Mouse (Mus musculus): ENCODE data around the gene Muc4.

Gene Muc4

GRCm38 (mm10) chr16:32735586-32735985, at the start of gene Muc4:
TSS of gene Muc4 (plus strand) at chr16:32735886.
- no peak for DNase-seq

DNA sequence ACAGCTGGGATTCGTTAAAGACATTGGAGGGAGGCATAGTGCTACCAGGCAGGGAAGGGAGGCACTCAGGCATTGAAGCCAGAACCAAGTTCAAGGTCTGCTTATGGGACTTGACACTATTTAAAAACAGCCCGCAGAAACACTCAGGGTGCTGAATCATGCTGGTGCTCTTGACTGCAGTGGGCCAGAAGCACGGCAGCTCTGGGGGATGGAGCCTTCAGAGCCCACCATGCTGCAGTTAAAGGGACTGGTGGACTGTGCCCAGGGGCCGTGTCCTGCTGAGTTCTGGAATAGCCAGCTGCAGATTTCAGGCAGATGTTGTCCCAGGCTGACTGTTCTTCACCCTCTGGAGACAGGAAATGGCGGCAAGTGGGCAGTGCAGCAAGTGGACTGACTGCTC, 49.7 kb upstream of the Muc4 start:
- no peak for DNase-seq

GRCm38 (mm10) chr16:32687221-32687620, 48.5 kb upstream of the Muc4 start:
- no peak for DNase-seq

- DNase-seq, result no peak
Measured at GRCm38 (mm10) chr16:32688770-32689169, 46.9 kb upstream of the Muc4 start.

DNA sequence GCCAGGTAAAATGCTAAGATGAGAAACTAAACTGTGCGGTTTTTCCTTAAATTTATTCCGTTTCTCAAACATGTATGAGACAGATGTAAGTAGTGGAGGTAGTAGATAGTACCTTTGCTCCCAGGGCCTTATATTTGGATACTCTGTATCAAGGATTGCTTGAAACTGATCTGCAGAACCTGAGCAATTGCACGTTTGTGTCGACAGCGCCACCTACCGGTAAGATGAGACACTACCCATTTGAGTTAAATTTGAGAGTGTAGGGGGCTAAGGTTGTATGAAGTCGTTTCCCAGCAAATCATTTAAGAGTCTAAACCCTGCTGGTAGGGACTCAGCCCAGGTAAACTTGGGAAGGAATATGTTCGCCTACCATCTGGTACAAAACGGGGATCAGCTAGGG, 46.2 kb upstream of the Muc4 start:
- peak; percentile 82 for DNase-seq

- DNase-seq, result peak; percentile 65
Measured at GRCm38 (mm10) chr16:32696841-32697464, 38.7 kb upstream of the Muc4 start.

DNA sequence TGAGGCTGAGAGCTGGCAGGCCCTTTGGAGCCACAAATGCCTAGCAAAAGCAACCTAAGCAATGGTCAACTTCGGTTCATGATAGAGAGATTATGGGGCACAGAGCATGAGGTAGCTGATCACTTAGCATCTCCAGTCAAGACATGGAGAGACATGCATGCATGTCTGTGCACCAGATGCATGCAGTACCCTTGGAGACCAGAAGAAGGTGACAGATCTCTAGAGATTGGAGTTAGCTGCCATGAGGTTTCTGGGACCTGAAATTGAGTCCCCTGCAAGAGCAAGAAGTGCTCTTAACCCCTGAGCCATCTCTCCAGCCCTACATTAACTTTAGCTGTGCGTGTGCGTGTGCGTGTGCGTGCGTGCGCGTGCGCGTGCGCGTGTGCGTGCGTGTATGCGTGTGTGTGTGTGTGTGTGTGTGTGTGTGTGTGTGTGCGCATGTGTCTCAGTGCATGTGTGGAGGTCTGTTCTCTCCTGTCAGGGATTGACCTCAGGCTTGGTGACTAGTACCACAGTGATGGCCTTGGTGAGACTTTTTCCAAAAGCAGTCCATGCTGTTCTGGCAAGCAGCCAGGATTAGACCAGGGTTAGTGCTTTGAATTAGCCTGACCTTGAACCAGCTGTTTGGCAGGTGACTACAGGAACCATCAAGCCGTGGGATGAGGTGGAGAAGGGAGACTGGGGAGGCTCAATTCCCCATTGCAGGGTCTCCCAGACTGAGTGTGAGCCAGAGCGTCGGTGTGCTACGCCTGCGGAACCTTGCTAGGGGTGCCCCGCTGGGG, 37.8 kb upstream of the Muc4 start:
- DNase-seq, result no peak

DNA sequence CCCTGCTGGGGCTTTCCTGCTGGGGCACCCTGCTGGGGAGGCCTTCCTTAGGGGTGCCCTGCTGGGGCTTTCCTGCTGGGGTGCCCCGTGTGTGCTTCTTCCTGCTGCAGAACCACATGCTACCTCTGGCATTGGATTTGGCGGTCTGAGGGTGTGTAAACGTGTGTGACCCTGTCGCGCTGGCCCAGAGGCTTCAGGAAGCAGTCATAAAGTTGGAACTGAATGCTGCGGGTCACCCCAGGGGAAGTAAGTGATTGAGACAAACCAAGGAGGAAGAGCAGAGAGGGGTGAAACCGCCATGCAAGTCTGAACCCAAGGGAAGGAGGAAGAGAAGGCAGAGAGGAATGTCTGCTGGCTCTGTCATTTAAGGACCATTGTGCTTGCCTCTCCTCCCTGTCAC, 37.1 kb upstream of the Muc4 start:
- no peak for DNase-seq

DNA sequence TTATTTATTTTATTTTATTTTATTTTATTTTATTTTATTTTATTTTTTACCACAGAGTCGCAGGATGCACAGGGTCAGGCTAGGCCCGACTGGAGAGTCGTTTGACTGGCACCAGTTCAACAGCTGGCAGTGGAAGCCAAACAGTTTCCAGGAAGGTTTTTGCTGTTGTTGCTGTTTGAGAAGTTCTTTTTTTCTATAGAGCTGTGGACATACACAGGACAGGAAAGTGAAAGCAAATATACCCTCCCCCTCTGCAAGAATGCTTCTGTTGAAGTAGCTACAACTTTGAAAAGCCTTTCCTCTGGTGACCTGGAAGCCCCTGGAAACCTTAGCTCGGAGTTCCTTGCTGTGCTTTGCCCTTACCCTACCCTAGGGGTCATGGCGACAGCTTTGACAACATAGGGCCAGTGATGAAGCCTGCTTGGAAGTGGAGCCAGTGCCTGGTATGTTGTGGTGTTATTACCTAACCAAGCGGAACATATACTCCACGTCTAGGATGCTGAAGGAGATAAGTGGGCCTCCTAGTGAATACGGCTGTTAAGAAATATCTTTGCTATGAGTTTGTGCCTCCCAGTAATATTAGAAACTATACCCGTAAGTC, 32.3 kb upstream of the Muc4 start:
- no peak for DNase-seq

- DNase-seq, result no peak
Measured at GRCm38 (mm10) chr16:32705606-32706005, 30.1 kb upstream of the Muc4 start.

- DNase-seq, result no peak
Measured at GRCm38 (mm10) chr16:32707111-32707823, 28.4 kb upstream of the Muc4 start.

DNA sequence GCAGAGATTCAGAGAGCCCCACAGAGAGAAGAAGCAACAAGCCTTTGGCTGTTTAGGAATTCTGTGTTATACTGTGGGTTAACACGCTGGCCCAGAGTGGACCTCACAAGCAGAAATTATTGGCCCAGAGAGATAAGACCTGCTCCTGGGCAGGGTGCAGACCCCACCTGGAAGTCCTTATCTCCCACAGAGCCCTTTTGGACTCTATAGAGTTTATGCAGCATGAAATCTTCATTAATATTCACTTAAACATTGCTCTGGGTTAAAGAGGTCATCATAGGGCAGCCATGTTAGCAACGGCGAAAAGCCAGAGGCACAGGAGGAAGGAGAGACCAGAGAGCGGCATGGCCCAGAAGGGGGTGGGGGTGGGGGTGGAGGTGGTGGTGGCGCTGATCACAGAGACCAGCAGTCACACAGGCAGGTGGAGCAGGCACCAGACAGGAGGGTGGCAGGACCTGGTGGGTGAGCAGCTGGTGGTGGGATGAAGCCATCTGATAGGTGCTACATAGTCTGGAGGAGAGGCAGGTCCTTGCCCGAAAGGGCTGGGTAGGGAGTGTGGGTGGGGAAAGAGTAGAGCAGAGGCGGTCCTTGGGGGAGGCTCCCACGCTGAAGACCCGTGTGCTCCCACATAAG, 27.7 kb upstream of the Muc4 start:
- DNase-seq, result no peak

DNA sequence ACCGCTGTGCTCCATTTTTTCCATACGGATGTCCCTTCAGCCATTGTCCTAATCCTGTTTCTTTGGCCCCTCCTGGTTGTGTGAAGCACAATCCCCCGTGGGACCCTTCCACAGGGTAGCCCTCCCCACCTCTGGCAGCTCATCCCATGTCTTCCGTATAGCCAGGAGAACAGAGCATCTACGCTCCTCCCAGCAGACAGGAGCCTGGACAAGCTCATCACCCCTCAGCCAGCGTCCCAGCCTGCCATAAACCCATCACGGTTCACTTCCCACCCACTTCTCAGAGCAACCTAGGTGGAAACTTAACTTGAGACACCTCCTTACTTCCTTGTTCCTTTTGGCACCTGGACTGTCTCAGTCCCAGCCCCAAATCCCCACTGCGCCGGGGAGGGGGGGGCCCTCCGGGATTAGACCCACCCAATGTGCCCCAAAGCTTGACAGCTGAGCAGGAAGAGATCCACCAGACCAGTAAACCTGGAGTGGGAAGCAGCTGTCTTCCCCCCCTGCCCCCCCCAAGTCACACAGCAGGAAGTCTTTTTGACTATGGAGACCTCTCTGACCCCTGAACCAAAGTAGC, 27.1 kb upstream of the Muc4 start:
- DNase-seq, result no peak

GRCm38 (mm10) chr16:32709116-32709515, 26.6 kb upstream of the Muc4 start:
- no peak for DNase-seq

- no peak for DNase-seq
Measured at GRCm38 (mm10) chr16:32710426-32711070, 25.1 kb upstream of the Muc4 start.

- DNase-seq, result no peak
Measured at GRCm38 (mm10) chr16:32712202-32712601, 23.5 kb upstream of the Muc4 start.

DNA sequence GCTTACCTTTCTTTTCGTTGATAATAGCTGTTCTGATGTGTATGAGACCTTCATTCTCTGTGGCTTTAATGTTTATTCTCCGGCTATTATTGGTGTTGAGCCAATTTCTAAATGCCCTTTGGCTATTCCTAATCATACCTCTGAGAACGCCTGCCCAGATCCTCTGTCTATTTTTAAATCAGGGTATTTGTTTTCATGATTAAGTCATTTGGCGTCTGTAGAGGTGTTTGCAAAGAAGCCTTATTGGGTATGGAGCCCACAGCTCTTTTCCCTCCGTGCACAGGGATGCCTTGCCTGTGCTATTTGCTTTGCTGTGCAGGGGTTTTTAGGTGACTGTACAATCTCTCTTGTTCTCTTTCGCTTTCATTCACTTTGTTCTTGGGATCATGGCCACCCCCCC, 22.1 kb upstream of the Muc4 start:
- DNase-seq, result no peak

DNA sequence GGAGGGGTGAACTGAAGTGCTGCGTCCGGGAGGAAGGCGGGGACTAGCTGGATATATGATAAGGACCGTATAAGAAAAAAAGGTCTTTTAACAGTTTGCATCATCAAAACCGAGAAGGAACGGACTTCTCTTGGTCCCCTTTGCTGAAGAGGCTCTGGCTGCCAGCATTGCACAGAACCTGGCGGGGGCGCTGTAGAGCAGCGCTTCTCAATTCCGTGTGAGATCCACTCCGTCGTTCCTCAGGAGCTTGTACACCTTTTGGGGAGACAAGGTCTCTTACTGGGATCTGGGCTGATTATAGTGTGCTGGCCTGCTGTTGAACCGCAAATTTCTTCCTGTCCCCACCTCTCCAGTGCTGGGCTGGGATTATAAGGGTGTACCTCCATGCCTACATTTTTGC, 20.3 kb upstream of the Muc4 start:
- peak; percentile 67 for DNase-seq

GRCm38 (mm10) chr16:32723163-32723562, 12.5 kb upstream of the Muc4 start:
- DNase-seq, result no peak

DNA sequence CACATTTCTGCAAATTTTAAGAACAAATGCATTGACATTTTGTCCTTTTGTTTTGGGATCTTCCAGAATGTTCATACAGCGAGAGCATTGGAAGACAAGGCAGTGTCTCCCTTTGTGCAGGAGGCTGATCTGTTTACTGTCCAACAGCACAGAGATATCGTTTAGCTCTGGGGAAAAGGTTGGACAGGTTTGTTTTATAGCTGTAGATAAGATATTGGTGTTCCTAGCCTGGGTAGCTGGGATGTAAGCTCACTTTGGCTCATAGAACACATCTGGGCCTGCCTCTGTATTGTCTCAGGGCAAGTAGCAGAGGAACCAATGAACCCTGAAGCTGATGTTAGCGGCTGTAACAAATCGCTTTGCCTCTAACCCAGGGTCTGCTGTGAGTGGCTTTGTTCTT, 11.9 kb upstream of the Muc4 start:
- DNase-seq, result no peak

DNA sequence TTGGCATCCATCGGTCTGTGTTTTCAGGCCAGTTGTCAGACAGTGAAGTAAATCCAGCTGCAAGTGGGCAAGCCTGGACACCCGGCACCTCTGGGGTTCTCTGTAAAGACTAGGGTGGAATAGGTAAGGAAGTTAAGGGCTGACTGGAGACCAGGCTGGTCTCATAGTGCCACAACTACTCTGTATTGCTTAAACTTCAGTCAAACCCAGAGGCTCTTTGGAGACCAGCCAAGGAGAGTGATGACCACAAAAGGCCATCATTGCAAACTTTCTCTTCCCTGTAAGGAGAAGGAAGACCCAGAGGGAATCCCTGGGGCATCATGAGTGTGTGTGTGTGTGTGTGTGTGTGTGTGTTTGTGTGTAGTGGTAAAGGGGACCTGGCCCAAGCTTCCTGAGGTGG, 11.4 kb upstream of the Muc4 start:
- DNase-seq, result no peak

GRCm38 (mm10) chr16:32726501-32726900, 9.2 kb upstream of the Muc4 start:
- DNase-seq, result no peak

Measured in embryo, embryonic 11 days (tissue).